In the genomic region with DNA sequence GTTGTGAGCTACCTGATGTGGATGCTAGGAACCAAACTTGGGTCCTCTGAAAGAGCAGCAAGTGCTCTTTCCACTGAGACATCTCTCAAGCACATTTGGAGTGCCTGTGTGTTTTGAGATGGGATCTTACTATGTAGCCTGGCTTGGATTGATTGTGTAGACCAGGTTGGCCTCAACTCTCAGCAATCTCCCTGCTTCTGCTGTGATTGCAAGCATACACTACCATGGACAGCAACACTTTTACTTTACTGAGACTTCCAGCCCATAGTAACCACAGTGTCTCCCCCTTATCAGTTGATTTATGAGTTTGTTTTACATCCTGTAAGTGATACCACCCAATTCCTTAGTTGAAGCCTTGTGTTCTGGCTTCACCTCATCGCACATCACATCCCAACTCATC, we compare ENCODE assay signal across 16 mouse cellular contexts.
"Had no signal": no experiment of that assay in that cellular context is flagged by ENCODE, and none has a peak within 500 bp of the region (broad histone marks: within the 10 kb centered on the region; RNA-seq: fewer than 3 reads in every experiment).

No protein-coding gene starts in this region.

- H3K4me2 ChIP-seq: liver, embryonic 13.5 days; midbrain, embryonic 13.5 days had no signal

- H3K36me3 ChIP-seq: liver, embryonic 13.5 days; midbrain, embryonic 10.5 days; midbrain, embryonic 13.5 days had no signal

- ATAC-seq: intestine, embryonic 16.5 days; midbrain, embryonic 13.5 days; midbrain, embryonic 16.5 days had no signal

- H3K9me3 ChIP-seq: liver, embryonic 13.5 days; midbrain, embryonic 10.5 days; midbrain, embryonic 13.5 days had no signal

- H3K4me3 ChIP-seq: layer of hippocampus, adult 2 months; left cerebral cortex, adult 2 months; liver, embryonic 13.5 days; midbrain, embryonic 10.5 days; midbrain, embryonic 13.5 days had no signal

- H3K4me1 ChIP-seq: liver, embryonic 13.5 days; midbrain, embryonic 10.5 days; midbrain, embryonic 13.5 days had no signal

- H3K9ac ChIP-seq: liver, embryonic 13.5 days; midbrain, embryonic 13.5 days had no signal

- H3K27ac ChIP-seq: layer of hippocampus, adult 2 months; left cerebral cortex, adult 2 months; liver, embryonic 13.5 days; midbrain, embryonic 10.5 days; midbrain, embryonic 13.5 days had no signal

- DNase-seq: kidney, adult 18-20 months; kidney, postnatal 25 days; layer of hippocampus, adult 9-11 months; layer of hippocampus, postnatal 36 days; liver, embryonic 13.5 days; lung, adult 2 months; lung, postnatal 14 days; lung, postnatal 4 days; thymus, adult 18-20 months; thymus, postnatal 14 days had no signal

- H3K27me3 ChIP-seq: liver, embryonic 13.5 days; midbrain, embryonic 13.5 days had no signal
